Mouse (Mus musculus) embryonic facial prominence, embryonic 14.5 days (tissue): ENCODE data around the gene Dyrk3. TPM values are rescaled to one million over a fixed set of nuclear protein-coding genes. Genes with fewer than 3 reads are reported as not detected.

Experiments used
- ATAC-seq: fragments of 200-750 bp; cut with Nextera tagmentation; 2 replicates; pipeline ENCODE4 v1.8.0; 2017; ENCODE audit warnings: low read depth, moderate number of reproducible peaks, moderate TSS enrichment
- DNase-seq: peaks from one replicate; pipeline ENCODE4 v3.0.0-alpha.2; 2015; ENCODE audit warnings: low spot score
- H3K27ac ChIP-seq: fragments of 300-500 bp; sonication (generic); replicated peaks from 2 replicates; pipeline ENCODE4 v1.5.1; 2014; ENCODE audit warnings: low read depth, mild to moderate bottlenecking, low read length, moderate library complexity
- H3K27me3 ChIP-seq: fragments of 300-500 bp; sonication (generic); replicated peaks from 2 replicates; pipeline ENCODE4 v1.6.1; 2014; ENCODE audit warnings: low read length; ENCODE audit not compliant: control insufficient read depth, insufficient read depth
- H3K36me3 ChIP-seq: fragments of 300-500 bp; sonication (generic); 2 replicates; pipeline ENCODE4 v1.6.1; 2014; ENCODE audit warnings: low read length, mixed read lengths; ENCODE audit not compliant: control insufficient read depth, insufficient read depth
- H3K4me1 ChIP-seq: fragments of 300-500 bp; sonication (generic); 2 replicates; pipeline ENCODE4 v1.6.1; 2014; ENCODE audit warnings: antibody characterized with exemption, low read length; ENCODE audit not compliant: control insufficient read depth, insufficient read depth
- H3K4me2 ChIP-seq: fragments of 300-500 bp; sonication (generic); 2 replicates; pipeline ENCODE4 v1.6.1; 2014; ENCODE audit warnings: low read depth, mild to moderate bottlenecking, low read length, moderate library complexity, mixed read lengths
- H3K4me3 ChIP-seq: fragments of 300-500 bp; sonication (generic); 2 replicates; pipeline ENCODE4 v1.5.1; 2014; ENCODE audit warnings: low read depth, mild to moderate bottlenecking, low read length
- H3K9ac ChIP-seq: fragments of 300-500 bp; sonication (generic); 2 replicates; pipeline ENCODE4 v1.6.1; 2014; ENCODE audit warnings: low read depth, mild to moderate bottlenecking, low read length, moderate library complexity, mixed read lengths
- H3K9me3 ChIP-seq: fragments of 300-500 bp; sonication (generic); 2 replicates; pipeline ENCODE4 v1.6.1; 2016; ENCODE audit warnings: low read length; ENCODE audit not compliant: control insufficient read depth
- WGBS: fragments of 180-500 bp; shearing (Covaris S2); extraction: QIAGEN DNeasy Blood & Tissue Kit; methylation state at CpG from one replicate; pipeline ENCODE4 v1.1.7; 2014; 5-methylcytosine and 5-hydroxymethylcytosine counted together
- polyA plus RNA-seq: library from polyadenylated mRNA; unstranded; fragments of >200 nt; fragmentation: Nextera tagmentation; extraction: Ambion mirVana; gene quantifications from 2 replicates; pipeline ENCODE4 v1.2.1, GENCODE M21; 2014

Dyrk3 gene
- polyA plus RNA-seq, 1 experiment from 2014 or later: 4.3 TPM

DNA sequence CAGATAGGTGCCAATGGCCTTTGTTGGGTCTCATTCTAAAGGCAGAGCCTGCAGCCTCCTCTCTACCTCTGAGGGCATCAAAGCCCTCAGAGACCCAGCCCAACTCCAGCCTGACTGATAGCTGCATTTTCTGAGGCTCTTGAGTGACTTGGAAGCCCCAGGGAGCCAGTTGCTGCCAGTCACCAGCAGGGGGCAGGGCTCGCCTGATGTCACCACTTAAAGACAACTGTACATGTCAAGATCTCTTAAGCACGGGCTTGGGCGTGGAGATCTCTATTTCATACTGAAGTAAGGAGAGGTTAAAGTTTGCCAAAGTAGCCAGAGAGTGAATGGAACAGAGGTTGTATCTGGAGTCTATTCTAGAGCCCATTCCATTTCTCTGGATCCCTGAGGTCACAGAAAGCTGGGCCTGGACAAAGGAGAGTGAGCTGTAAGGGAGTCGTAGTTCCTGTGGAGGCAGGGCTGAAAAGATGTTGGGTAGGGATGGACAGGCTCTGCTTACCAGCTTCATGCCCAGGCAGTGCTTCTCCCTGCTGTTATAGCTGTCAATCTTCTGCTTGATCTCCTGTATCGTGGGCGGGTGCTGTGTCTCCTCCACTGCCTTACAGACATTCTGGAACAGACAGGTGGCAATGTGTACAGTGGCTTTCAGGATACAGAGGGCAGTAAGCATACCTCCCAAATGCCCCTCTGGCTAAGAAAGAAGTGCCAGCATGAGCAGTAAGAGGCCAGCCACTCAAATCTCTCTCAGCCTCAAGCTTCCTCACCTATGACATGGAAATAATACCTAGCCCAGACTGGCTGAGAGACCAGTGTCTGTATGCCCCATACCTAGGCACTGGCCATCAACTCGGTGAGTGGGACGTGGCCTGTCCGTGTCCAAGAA lies 43.7 kb upstream of the Dyrk3 start:
- no peak for ATAC-seq
- no peak overlapping the region for H3K9ac ChIP-seq
- no peaks in the 10 kb centered on the region for H3K9me3 ChIP-seq
- no peaks in the 10 kb centered on the region for H3K27me3 ChIP-seq
- H3K4me2 ChIP-seq: no peak overlapping the region
- no peaks in the 10 kb centered on the region for H3K4me1 ChIP-seq
- WGBS: 64% methylated on average over 9 of the region's 9 CpGs
- peak; percentile 86 for DNase-seq
- H3K4me3 ChIP-seq: no peak overlapping the region
- H3K27ac ChIP-seq: no peak overlapping the region
- peaks cover 30% of the 10 kb centered on the region for H3K36me3 ChIP-seq

DNA sequence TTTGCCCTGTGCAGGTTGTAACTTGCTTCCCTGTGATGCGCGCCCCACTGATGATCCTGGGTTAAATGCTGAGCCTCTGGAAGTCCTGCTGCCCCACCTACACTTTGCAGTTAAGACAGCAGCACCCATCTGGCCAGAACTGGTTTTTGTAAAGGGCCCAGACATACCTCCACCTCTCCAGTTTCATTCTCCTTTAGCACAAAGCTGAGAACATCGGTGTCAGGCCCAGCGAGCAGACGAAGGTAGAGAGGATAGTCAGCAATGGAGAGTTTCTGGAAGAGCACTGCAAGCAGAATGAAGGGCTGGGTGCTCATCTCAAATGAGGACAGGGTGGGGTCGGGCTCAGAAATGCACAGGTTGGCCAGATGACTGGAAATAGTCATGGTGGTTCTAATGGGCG lies 42.2 kb upstream of the Dyrk3 start:
- peak; percentile 16; the same call in 1 of the 2 replicates for ATAC-seq
- H3K9ac ChIP-seq: no peak overlapping the region
- no peak overlapping the region for H3K27ac ChIP-seq
- no peak overlapping the region for H3K4me3 ChIP-seq
- H3K4me2 ChIP-seq: no peak overlapping the region
- no peaks in the 10 kb centered on the region for H3K4me1 ChIP-seq
- H3K9me3 ChIP-seq: no peaks in the 10 kb centered on the region
- WGBS: 86% methylated on average over 7 of the region's 7 CpGs
- DNase-seq: peak; percentile 27
- H3K36me3 ChIP-seq: peaks cover 45% of the 10 kb centered on the region
- H3K27me3 ChIP-seq: no peaks in the 10 kb centered on the region

GRCm38 (mm10) chr1:131178083-131178482 lies 39.9 kb upstream of the Dyrk3 start:
- Histone ChIP-seq H3K4me1 (no peaks in the 10 kb centered on the region), H3K9ac (no peak overlapping the region), H3K27ac (no peak overlapping the region), H3K4me2 (no peak overlapping the region), H3K36me3 (peaks cover 68% of the 10 kb centered on the region), H3K4me3 (no peak overlapping the region), H3K27me3 (no peaks in the 10 kb centered on the region), H3K9me3 (no peaks in the 10 kb centered on the region)
- no peak for ATAC-seq
- no peak for DNase-seq
- 76% methylated on average over 5 of the region's 5 CpGs for WGBS

DNA sequence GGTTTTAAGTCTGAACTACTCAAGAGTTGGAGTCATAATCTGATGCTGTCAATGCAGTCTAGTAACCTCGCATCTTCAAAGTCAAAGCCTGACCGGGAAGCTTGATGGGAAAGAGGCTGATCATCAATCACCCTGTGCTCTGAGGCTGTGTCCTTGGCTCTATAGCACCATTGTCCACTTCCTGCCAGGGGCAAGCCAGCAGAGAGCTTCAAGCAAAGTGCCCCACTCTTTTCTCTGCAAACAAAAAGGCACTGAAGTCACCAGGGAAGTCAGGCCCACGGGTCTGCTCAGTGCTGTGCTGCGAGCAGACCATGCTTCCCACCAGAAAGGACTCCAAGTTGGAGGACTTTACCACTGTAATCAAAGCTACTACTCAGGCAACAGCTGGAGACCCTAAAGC lies 39.1 kb upstream of the Dyrk3 start:
- Histone ChIP-seq H3K4me1 (no peaks in the 10 kb centered on the region), H3K9ac (no peak overlapping the region), H3K4me3 (no peak overlapping the region), H3K27me3 (no peaks in the 10 kb centered on the region), H3K4me2 (no peak overlapping the region), H3K36me3 (peaks cover 76% of the 10 kb centered on the region), H3K27ac (no peak overlapping the region), H3K9me3 (no peaks in the 10 kb centered on the region)
- DNase-seq: no peak
- ATAC-seq: no peak
- WGBS: 72% methylated on average over 4 of the region's 4 CpGs

- Histone ChIP-seq H3K4me2 (no peak overlapping the region), H3K4me3 (no peak overlapping the region), H3K27ac (no peak overlapping the region), H3K4me1 (no peaks in the 10 kb centered on the region), H3K36me3 (peaks cover 90% of the 10 kb centered on the region), H3K27me3 (no peaks in the 10 kb centered on the region), H3K9ac (no peak overlapping the region), H3K9me3 (no peaks in the 10 kb centered on the region)
- no peak for ATAC-seq
- DNase-seq: no peak
- 96% methylated on average over 8 of the region's 8 CpGs for WGBS
Measured at GRCm38 (mm10) chr1:131175819-131176218, 37.7 kb upstream of the Dyrk3 start.

DNA sequence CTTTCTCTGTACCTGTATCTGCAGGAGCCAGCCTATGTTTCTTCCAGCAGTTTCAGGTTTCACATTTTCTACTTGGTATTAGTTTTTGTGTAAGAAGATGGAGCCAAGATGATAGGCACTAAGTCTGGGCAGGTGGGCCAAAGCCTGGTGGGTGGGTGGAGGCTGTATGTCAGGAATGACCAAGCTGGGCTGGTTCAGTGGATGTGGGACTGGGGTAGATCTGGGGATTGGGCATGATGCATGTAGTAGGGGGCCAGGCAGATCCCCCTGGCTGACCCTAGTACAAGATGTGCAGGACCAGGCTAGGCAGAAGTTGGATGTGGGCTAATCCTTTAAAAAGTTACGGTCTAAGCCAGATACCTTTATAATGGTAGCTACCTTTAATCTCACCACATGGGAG lies 37.0 kb upstream of the Dyrk3 start:
- WGBS: 100% methylated on average over 1 of the region's 1 CpGs

DNA sequence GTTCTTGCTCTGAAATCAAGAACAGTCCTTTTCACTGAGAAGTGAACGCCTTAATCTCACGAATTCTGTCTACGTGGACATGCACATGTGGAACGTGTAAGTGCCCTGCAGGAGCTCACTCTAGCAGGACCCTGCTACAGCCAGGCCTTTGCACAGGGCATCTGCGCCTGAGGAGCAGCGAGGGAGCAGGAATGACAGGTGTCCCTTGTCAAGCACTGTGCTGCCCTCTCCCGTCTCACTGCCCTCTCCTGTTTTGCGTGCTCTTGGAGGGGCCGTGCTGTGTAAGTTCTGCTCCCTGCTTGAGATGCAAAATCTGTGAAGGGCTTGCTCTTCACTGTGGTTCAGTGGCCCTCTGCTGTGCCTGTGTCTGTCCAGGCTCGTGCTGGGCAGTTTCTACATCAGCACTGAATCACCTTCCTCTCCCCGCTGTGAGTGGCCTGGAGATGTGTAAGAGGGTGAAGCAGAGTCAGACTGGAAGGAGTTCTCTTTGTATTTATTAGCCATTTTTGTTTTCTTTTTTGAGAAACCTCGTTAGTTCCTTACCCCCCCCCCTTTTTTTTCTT lies 36.2 kb upstream of the Dyrk3 start:
- no peak overlapping the region for H3K4me3 ChIP-seq
- no peak overlapping the region for H3K9ac ChIP-seq
- H3K4me1 ChIP-seq: no peaks in the 10 kb centered on the region
- no peaks in the 10 kb centered on the region for H3K9me3 ChIP-seq
- H3K27ac ChIP-seq: no peak overlapping the region
- no peak for DNase-seq
- WGBS: 80% methylated on average over 12 of the region's 12 CpGs
- H3K27me3 ChIP-seq: no peaks in the 10 kb centered on the region
- no peak overlapping the region for H3K4me2 ChIP-seq
- H3K36me3 ChIP-seq: peaks cover 95% of the 10 kb centered on the region
- no peak for ATAC-seq

More for the DNA sequence above, 37.0 kb upstream of the Dyrk3 start:
- ATAC-seq (no peak), DNase-seq (no peak)
- H3K36me3 ChIP-seq: peaks cover 93% of the 10 kb centered on the region
- H3K9me3 ChIP-seq: no peaks in the 10 kb centered on the region
- no peaks in the 10 kb centered on the region for H3K27me3 ChIP-seq
- H3K4me1 ChIP-seq: no peaks in the 10 kb centered on the region
- H3K27ac ChIP-seq: no peak overlapping the region
- H3K4me2 ChIP-seq: no peak overlapping the region
- H3K9ac ChIP-seq: no peak overlapping the region
- H3K4me3 ChIP-seq: no peak overlapping the region

DNA sequence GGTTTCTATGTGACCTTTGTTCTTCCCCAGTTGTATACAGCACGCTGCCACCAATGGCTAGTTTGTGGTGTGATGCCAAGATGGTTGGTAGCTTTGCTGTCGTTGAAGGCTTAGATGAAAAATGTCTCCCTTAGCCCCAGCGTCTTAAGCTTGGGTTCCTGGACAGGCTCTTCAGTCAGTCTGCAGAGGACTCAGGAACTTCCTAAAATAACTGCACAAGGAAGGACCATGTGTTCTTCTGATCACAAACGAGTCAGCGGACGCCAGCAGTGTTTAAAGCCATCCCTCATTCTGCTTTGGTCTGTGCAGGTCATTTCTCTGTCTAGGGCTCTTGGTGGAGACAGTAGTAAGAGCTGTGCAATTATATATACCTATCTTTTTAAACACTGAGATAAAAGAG lies 35.7 kb upstream of the Dyrk3 start:
- Histone ChIP-seq H3K27me3 (no peaks in the 10 kb centered on the region), H3K4me3 (no peak overlapping the region), H3K9ac (no peak overlapping the region), H3K36me3 (peaks cover 99% of the 10 kb centered on the region), H3K4me2 (no peak overlapping the region), H3K9me3 (no peaks in the 10 kb centered on the region), H3K4me1 (no peaks in the 10 kb centered on the region), H3K27ac (no peak overlapping the region)
- WGBS: 86% methylated on average over 6 of the region's 6 CpGs
- DNase-seq: no peak
- no peak for ATAC-seq

GRCm38 (mm10) chr1:131173001-131173400 lies 34.9 kb upstream of the Dyrk3 start:
- Histone ChIP-seq H3K36me3 (peaks cover 99% of the 10 kb centered on the region), H3K27ac (no peak overlapping the region), H3K27me3 (no peaks in the 10 kb centered on the region), H3K9me3 (no peaks in the 10 kb centered on the region), H3K4me2 (no peak overlapping the region), H3K4me3 (no peak overlapping the region), H3K9ac (no peak overlapping the region), H3K4me1 (no peaks in the 10 kb centered on the region)
- ATAC-seq: no peak
- DNase-seq: no peak
- WGBS: 82% methylated on average over 7 of the region's 7 CpGs
